Mouse (Mus musculus): ENCODE data around the gene Cd164l2. TPM values are rescaled to one million over a fixed set of nuclear protein-coding genes. Genes with fewer than 3 reads are reported as not detected.

The Cd164l2 gene
- polyA plus RNA-seq, 1 experiment = 10.0 TPM

DNA sequence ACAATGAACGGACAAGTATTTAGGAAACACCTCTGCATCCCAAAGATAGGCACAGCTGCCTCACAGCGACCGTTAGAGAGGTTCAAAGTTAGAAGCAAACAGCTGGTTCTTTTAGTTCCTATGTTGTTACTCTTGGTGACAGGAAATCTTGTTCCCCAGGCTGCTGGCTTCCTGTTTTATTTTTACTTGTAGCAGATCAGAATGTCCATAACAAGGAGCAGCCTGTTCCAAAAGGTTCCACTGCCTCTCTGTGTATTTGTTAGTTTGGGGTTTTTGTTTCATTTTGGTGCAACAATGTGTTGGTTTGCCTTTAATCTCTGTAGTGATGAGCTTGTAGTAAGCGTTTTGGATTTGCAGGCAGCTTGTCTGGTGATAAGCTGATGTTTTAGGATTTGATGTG, 37.6 kb upstream of the Cd164l2 start:
- Histone ChIP-seq H3K36me3 (ENCODE audit: control insufficient read depth, insufficient read depth, low read length) (no peaks in the 10 kb centered on the region), H3K27me3 (ENCODE audit: control insufficient read depth, insufficient read depth, low read length) (no peaks in the 10 kb centered on the region), H3K4me3 (ENCODE audit: control insufficient read depth, low read depth, low read length) (no peak overlapping the region; the same call in 1 of the 2 replicates), H3K27ac (ENCODE audit: control insufficient read depth, insufficient read depth, low read depth, low read length) (peak overlapping the region; percentile 79), H3K4me1 (ENCODE audit: control insufficient read depth, insufficient read depth, low read length) (peaks cover 5% of the 10 kb centered on the region)
- no peak for TF ChIP-seq POLR2A (IDR thresholded peaks at IDR 0.05; ENCODE audit: control insufficient read depth, low read depth, low read length)
- TF ChIP-seq CTCF (IDR thresholded peaks at IDR 0.05; ENCODE audit: control insufficient read depth, insufficient read depth, insufficient replicate concordance, low read depth, low read length) = no peak

DNA sequence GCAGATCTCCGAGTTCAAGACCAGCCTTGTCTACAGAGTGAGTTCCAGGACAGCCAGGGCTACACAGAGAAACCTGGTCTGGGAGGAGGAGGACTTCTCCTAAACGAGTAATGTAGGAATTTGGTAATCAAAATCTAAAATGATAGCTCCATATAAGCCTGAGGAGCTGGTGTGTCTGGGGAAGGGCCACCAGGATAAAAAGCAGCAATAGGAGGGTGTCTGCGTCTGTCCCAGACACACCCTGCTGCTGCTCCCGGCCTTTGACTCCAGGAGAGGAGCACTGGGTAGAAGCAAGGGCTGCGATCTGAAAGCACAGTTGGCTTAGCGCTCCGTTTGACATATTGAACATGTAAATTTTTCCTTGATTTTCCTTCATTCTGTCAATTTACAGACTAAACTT, 36.7 kb upstream of the Cd164l2 start:
- Histone ChIP-seq H3K4me1 (ENCODE audit: control insufficient read depth, insufficient read depth, low read length) (peaks cover 5% of the 10 kb centered on the region), H3K4me3 (ENCODE audit: control insufficient read depth, low read depth, low read length) (peak overlapping the region; percentile 13), H3K27ac (ENCODE audit: control insufficient read depth, insufficient read depth, low read depth, low read length) (0 out of 2 replicates have a peak overlapping the region, but pooled peaks have one; percentile 34), H3K36me3 (ENCODE audit: control insufficient read depth, insufficient read depth, low read length) (no peaks in the 10 kb centered on the region), H3K27me3 (ENCODE audit: control insufficient read depth, insufficient read depth, low read length) (no peaks in the 10 kb centered on the region)
- no peak for TF ChIP-seq POLR2A (IDR thresholded peaks at IDR 0.05; ENCODE audit: control insufficient read depth, low read depth, low read length)
- TF ChIP-seq CTCF (IDR thresholded peaks at IDR 0.05; ENCODE audit: control insufficient read depth, insufficient read depth, insufficient replicate concordance, low read depth, low read length) = no peak

DNA sequence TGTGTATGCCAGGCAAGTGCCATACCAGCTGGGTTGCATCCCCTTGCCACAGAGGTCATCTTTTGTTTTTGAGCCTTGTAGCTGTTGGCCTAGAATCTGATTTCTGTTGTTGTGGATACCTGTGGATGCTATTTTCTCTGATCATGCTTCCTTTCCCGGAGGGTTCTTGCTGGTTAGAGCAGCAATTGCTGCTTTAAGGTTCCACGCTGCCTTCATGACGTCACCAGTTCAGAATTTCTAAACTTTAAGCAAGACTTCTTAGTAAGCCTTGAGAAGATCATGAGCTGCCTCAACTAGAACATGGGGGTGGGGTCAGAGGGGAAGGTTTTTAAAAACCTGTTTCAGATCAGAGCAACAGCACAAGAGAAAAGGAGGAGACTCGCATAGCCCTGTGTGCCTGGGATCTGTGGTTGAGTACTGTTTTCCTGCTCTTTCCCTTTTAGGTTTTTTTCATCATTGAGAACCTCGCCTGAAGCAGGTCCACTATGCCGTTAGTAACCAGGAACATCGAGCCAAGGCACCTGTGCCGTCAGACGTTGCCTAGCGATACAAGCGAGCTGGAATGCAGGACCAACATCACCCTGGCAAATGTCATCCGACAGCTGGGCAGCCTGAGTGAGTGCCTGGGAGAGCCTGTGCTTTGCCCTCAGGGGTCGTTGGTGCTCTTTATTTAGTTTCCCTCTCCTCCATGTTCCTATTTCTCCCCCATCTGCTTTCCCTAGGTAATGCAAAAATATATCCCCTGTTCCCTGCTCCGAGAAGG, 35.8 kb upstream of the Cd164l2 start:
- no peaks in the 10 kb centered on the region for H3K36me3 ChIP-seq (ENCODE audit: control insufficient read depth, insufficient read depth, low read length)
- no peaks in the 10 kb centered on the region for H3K27me3 ChIP-seq (ENCODE audit: control insufficient read depth, insufficient read depth, low read length)
- H3K4me1 ChIP-seq (ENCODE audit: control insufficient read depth, insufficient read depth, low read length) = peaks cover 5% of the 10 kb centered on the region
- TF ChIP-seq CTCF (IDR thresholded peaks at IDR 0.05; ENCODE audit: control insufficient read depth, insufficient read depth, insufficient replicate concordance, low read depth, low read length) = no peak
- TF ChIP-seq POLR2A (IDR thresholded peaks at IDR 0.05; ENCODE audit: control insufficient read depth, low read depth, low read length) = no peak
- H3K27ac ChIP-seq (ENCODE audit: control insufficient read depth, insufficient read depth, low read depth, low read length) = peak overlapping the region; percentile 48
- H3K4me3 ChIP-seq (ENCODE audit: control insufficient read depth, low read depth, low read length) = peak overlapping the region; percentile 13

DNA sequence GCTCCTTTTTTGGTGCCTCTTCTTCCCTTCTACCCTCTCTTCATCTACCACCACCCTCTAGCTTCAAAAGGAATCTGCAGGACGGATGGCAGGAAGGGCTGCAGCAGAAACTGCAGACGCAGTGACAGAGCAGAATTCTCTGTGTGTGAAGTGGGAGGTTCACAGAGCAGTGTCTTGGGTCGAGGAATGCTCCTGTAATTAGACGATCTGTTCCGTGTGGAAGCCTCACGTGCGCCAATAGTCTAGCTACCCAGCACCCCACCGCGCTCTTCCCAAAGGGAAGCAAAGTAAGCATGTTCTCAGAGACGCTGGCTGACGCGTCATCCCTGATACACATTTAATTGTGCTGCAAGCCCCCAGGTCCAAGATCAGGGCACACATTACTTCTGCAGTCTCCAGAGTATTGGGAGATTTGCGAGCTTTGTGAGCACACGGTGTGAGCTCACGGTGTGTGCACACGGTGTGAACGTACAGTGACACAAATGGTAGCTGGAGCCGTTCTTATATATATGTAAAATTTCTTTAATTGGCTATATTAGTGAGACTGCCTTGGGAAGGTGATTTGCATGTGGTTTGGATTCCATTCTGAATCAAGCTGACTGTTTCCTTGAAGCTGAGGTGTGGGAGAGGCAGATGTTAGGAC, 35.0 kb upstream of the Cd164l2 start:
- Histone ChIP-seq H3K4me1 (ENCODE audit: control insufficient read depth, insufficient read depth, low read length) (peaks cover 5% of the 10 kb centered on the region), H3K4me3 (ENCODE audit: control insufficient read depth, low read depth, low read length) (peak overlapping the region; percentile 13), H3K36me3 (ENCODE audit: control insufficient read depth, insufficient read depth, low read length) (no peaks in the 10 kb centered on the region), H3K27me3 (ENCODE audit: control insufficient read depth, insufficient read depth, low read length) (no peaks in the 10 kb centered on the region), H3K27ac (ENCODE audit: control insufficient read depth, insufficient read depth, low read depth, low read length) (no peak overlapping the region; the same call in 1 of the 2 replicates)
- TF ChIP-seq POLR2A (IDR thresholded peaks at IDR 0.05; ENCODE audit: control insufficient read depth, low read depth, low read length) (no peak), CTCF (IDR thresholded peaks at IDR 0.05; ENCODE audit: control insufficient read depth, insufficient read depth, insufficient replicate concordance, low read depth, low read length) (no peak)

DNA sequence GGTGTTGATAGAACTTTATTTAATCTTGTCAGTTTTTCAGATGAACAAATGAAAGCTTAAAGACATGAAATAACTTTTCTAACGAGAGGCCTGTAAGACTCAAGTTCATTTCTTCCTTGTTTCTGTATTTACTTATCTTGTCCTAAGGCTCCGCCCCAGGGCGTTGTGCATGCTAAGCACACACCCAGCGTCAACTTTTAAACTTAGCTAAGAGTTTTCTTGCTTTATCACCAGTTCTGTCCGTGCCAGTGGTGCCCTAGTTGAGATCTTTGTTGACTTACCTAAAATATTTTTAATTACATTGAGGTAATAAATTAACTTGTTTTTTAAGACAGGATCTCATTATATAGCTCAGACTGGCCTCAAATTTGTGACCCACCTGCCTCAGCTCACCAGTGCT, 33.6 kb upstream of the Cd164l2 start:
- H3K27ac ChIP-seq (ENCODE audit: control insufficient read depth, insufficient read depth, low read depth, low read length) = no peak overlapping the region
- H3K4me3 ChIP-seq (ENCODE audit: control insufficient read depth, low read depth, low read length) = no peak overlapping the region
- no peaks in the 10 kb centered on the region for H3K36me3 ChIP-seq (ENCODE audit: control insufficient read depth, insufficient read depth, low read length)
- no peaks in the 10 kb centered on the region for H3K27me3 ChIP-seq (ENCODE audit: control insufficient read depth, insufficient read depth, low read length)
- peaks cover 3% of the 10 kb centered on the region for H3K4me1 ChIP-seq (ENCODE audit: control insufficient read depth, insufficient read depth, low read length)
- no peak for TF ChIP-seq POLR2A (IDR thresholded peaks at IDR 0.05; ENCODE audit: control insufficient read depth, low read depth, low read length)

DNA sequence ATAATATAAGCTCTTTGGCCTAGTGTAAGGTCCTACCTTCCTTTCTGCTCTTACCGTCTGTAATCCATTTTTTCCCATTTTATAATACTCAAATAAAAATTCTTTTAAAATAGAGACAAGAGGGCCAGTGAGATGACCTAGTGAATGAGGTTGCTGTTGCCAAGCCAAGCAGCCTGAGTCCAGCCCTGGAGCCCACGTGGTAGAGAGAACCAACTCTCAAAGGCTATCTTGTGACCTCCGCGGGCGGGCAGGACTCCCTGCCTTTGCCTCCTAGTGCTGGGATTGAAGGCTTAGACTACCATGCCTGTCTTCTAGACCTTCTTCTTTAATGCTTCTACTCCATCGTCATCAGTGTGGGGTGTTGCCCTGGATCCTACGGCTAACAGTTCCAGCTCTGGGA, 32.7 kb upstream of the Cd164l2 start:
- Histone ChIP-seq H3K4me1 (ENCODE audit: control insufficient read depth, insufficient read depth, low read length) (no peaks in the 10 kb centered on the region; the same call in 1 of the 2 replicates), H3K4me3 (ENCODE audit: control insufficient read depth, low read depth, low read length) (no peak overlapping the region), H3K27ac (ENCODE audit: control insufficient read depth, insufficient read depth, low read depth, low read length) (no peak overlapping the region), H3K36me3 (ENCODE audit: control insufficient read depth, insufficient read depth, low read length) (no peaks in the 10 kb centered on the region), H3K27me3 (ENCODE audit: control insufficient read depth, insufficient read depth, low read length) (no peaks in the 10 kb centered on the region)
- TF ChIP-seq CTCF (IDR thresholded peaks at IDR 0.05; ENCODE audit: control insufficient read depth, insufficient read depth, insufficient replicate concordance, low read depth, low read length) (no peak), POLR2A (IDR thresholded peaks at IDR 0.05; ENCODE audit: control insufficient read depth, low read depth, low read length) (no peak)

DNA sequence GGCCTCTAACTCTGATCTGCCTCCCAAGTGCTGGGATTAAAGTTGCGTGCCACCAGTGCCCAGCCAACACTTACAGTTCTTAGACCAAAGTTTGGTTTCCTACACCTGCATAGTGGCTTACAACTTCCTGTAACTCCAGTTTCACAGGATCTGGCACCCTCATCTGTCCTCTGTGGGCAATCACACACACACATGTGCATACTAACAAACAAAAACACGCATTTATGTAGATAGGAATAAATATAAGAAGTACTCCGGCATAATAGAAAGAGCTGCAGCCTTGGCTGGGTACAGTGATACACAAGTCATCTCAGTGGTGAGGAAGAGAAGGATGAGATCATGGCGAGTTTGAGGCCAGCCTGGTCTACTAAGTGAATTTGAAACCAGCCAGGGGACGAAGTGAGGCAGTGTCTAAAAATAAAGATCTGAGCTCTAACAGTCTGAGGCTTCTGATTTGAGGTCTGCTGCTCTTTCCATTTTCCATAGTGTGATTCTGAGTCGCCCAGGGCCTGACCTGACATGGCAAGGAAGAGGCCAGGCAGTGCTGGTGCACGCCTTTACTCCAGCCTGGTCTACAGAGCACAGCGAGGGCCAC, 29.4 kb upstream of the Cd164l2 start:
- H3K27ac ChIP-seq (ENCODE audit: control insufficient read depth, insufficient read depth, low read depth, low read length) = no peak overlapping the region
- no peak overlapping the region for H3K4me3 ChIP-seq (ENCODE audit: control insufficient read depth, low read depth, low read length)
- H3K27me3 ChIP-seq (ENCODE audit: control insufficient read depth, insufficient read depth, low read length) = no peaks in the 10 kb centered on the region
- H3K36me3 ChIP-seq (ENCODE audit: control insufficient read depth, insufficient read depth, low read length) = peaks cover 2% of the 10 kb centered on the region; the same call in 1 of the 2 replicates
- TF ChIP-seq POLR2A (IDR thresholded peaks at IDR 0.05; ENCODE audit: control insufficient read depth, low read depth, low read length) (no peak), CTCF (IDR thresholded peaks at IDR 0.05; ENCODE audit: control insufficient read depth, insufficient read depth, insufficient replicate concordance, low read depth, low read length) (no peak)
- H3K4me1 ChIP-seq (ENCODE audit: control insufficient read depth, insufficient read depth, low read length) = no peaks in the 10 kb centered on the region; the same call in 1 of the 2 replicates

Data from testis, adult 2 months (tissue).